Mouse (Mus musculus) cerebellum, adult (tissue): Measurements from ENCODE around the gene Specc1l.
"Not testable (repeated sequence)": the region's sequence is repeated elsewhere in the genome, so short reads cannot be mapped to it uniquely, and the experiment has no call there.

ENCODE experiments used
- ATAC-seq: cut with Nextera tagmentation; 2 replicates; pipeline ENCODE4 v1.9.2; 2017; ENCODE audit warnings: mild to moderate bottlenecking, moderate library complexity, mixed read lengths; ENCODE audit not compliant: insufficient number of reproducible peaks, low FRiP score, low TSS enrichment

Specc1l gene

DNA sequence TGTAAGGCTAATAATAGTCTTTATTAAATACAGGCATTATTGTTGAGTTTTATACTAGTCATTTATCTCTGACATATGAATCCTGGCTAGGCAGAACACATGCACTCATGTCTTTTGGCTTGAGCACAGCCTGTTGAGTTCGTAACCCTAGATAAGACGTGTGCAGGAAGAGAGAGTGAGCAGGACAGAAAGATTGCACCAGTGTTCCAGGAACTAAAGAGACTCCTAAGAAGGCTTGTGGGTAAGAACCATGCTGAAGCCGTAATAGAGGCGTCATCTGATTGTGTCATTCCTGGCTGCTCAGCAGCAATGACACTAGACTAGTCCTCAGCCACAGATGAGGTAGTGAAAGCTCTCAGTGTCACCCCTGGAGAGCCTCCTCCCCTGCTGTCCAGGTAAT lies 61.1 kb downstream of the Specc1l start:
- no peak for ATAC-seq

DNA sequence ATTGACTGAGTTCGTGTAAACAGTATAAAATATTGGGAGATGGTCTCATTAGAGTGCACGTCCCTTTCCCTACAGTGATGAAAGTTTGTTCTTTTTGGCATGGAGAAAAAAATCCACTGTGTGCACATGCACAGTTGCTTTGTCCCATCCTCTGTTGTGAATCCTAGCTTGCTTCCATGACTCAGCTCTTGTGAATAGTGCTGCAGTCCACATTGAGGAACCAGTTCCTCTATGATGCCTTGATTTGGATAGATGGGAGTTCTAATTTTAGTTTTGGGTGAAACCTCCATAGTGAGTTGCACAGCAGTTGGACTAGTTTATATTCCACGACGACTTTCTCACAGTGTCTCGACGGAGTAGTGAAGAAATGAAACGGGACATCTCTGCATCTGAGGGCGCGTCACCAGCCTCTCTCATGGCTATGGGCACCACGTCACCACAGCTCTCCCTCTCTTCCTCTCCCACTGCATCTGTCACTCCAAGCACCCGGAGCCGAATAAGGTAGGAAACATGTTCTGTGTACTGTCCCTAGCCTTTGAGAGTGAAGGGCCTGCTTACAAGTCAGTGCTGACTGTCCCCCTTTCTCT lies 64.6 kb downstream of the Specc1l start:
- ATAC-seq, result no peak

GRCm38 (mm10) chr10:75277501-75277900 lies 65.6 kb downstream of the Specc1l start:
- no peak for ATAC-seq

DNA sequence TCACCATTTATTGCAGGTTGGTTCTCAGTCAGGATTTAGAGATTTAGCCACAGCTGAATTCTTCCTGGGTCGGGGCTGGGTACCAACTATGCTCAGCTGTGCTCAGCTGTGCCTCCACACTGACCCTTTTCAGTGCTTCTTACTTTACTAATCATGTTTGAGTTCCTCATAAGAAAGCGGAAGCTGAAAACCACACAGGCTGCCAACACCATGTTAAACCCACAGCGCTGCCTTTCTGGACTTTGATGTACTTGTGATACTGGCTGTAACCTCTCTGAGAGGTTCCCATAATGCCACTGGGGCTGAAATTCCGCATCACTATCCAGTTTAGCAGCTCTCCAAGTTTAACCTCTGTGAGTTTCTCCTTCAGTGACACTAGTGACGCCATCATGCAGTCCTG lies 70.8 kb downstream of the Specc1l start:
- ATAC-seq, result no peak

DNA sequence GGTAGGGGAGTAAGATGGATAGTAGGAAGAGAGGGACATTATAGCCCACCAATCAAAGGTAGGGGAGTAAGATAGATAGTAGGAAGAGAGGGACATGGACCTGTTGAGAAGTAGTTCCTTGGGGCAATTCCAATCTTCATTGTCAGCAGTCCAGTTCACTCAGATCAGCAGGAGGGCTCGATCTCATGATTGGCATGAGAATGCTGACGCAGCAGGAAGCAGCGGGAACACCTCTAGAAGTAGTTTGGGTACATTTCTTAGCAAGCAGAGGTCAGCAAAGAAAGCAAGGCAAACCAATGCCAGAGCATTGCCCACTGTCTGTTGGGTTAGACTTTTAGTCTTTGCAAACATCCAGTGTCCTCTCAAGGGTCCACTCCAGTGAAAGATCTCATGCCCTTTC lies 71.9 kb downstream of the Specc1l start:
- no peak for ATAC-seq

GRCm38 (mm10) chr10:75288579-75288978 lies 76.7 kb downstream of the Specc1l start:
- no peak for ATAC-seq

- no peak for ATAC-seq
Measured at GRCm38 (mm10) chr10:75289392-75289791, 77.5 kb downstream of the Specc1l start.

DNA sequence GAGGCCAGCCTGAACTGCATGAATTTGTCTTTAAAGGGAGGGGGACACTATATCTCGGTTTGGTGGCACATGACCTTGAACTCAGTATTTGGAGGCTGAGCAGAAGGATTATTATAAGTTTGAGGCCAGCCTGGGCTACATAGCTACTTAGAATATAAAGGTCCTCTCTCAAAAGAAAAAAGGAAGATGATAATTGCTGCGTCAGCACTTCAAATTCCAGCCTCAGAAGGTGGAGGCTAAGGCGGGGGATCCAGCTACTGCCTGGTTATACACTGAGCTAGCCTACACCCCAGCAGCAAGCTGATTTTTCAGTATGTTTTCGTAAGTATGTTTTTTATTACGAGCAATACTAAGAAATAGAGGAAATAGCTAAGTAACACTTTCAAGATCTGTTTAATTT lies 78.8 kb downstream of the Specc1l start:
- ATAC-seq, result no peak

DNA sequence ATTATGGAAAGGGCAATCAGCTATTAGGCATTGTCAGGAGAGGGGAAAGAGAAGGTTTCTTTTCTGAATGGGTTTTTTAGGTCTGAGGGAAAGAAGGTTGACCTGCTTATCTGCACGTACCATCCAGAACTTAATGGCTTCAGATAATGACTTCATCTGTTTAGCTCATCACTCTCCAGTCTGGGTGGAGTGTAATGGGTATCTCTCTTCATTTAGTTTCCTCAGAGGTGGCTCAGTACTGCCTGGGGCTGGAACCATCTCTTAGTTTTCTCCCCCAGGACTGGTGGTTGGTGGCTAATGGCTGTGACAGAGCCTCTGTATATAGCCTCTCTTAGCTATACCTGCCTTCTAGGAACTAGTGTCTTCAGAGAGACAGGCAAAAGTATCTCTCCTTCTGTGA lies 79.5 kb downstream of the Specc1l start:
- ATAC-seq, result no peak

GRCm38 (mm10) chr10:75292206-75292605 lies 80.3 kb downstream of the Specc1l start:
- not testable (repeated sequence) for ATAC-seq

DNA sequence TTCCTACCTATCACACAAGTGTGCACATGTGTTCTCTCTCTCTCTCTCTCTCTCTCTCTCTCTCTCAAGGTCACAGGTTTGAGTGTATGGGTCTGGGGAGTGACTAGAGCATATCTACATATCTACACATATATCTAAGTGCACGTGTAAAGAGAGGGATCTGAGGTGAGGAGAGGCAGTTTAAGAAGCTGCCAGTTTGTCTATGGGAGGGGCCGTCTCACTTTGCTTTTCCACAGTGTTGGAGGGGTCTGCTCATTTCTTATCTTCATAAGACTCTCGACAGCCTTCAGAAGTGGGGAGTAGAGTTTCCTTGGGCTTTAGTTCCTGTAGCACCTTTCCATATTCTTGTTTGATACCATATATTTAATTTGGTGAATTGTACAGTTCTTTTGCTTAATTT lies 81.4 kb downstream of the Specc1l start:
- ATAC-seq, result no peak

DNA sequence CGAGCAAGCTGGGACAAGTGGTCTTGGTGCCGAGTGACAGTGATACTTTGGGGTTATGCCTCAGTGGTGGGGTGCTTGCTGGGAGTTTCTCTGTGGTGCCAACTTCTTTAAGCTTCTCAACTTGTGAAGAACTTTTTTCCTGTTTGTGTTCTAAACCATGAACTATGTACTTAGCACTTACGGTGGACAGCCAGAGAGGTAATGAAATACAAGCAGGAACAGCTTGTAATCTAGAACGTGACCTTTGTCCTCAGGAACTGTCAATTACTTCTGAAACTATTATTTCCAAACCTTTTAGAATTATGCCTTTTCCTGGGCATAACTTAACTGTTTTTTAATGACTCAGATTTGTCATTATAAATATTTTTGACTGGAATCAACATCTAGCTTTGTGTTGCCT lies 82.5 kb downstream of the Specc1l start:
- ATAC-seq, result no peak

- ATAC-seq, result no peak
Measured at GRCm38 (mm10) chr10:75294926-75295325, 83.1 kb downstream of the Specc1l start.

DNA sequence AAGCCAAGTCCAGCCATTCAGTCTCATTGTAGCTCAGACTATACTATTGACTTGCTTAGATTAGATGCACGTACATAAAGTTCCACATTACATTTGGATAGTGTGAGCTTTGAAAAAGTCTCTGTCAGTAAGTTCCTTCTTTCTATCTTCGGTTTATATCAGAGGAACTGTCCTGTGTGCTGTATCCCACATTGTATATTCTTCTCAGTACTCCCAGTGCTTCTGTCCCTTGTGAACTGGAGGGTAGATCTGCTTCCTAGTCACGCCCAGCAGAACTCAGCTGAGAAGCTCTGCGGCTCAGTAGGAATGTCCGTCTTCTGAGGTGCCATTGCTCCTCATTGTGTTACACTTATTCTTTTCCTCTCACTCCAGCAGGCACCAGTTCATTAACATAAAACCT lies 86.7 kb downstream of the Specc1l start:
- no peak for ATAC-seq

DNA sequence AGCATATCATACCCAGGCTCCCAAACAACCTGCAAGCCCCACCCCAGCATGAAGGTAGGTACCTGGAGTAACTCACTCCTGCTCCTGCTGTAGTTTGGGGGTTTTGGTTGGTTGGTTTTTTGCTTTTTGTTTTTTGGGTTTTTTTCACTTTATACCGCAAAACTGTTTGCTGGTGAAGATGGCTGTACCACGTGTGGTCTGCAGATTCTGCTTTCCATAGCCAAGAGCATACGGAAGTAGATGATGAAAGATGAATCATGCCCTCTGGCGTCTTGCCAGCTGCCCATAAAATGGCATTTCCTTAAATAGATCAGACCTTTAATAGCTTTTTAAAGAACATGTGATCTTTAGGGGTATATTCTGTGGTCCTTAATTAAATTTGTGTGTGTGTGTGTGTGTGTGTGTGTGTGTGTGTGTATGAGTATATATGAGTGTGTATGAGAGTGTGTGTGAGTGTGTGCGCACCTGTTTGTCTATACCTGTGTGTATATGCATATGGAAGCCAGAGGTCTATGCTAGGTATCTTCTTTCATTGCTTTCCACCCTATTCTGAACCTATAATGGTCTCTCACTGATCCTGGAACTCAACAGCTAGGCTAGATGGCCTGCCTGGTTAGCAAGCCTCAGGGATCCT lies 88.0 kb downstream of the Specc1l start:
- ATAC-seq, result no peak

GRCm38 (mm10) chr10:75301195-75301806 lies 89.4 kb downstream of the Specc1l start:
- no peak for ATAC-seq

- no peak for ATAC-seq
Measured at GRCm38 (mm10) chr10:75301937-75302336, 90.1 kb downstream of the Specc1l start.

DNA sequence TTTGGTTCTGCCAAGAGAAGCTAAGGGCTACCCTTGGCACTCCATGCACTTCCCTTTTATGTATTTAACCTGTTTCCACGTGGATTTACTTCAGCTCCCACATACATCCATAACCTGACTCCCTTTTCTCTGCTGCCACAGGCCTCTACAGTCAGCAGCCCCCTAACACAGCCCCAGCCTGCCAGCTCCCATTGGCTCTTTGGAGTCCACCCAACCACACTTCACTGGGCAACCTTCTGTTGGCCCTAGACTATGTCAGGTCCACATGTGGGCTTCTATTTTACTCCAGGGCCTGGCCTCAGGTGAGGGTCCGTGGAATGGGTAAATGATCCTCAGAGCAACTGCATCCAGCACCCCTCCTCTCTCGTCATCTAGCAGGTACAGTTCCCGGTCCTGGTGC lies 90.7 kb downstream of the Specc1l start:
- no peak for ATAC-seq

GRCm38 (mm10) chr10:75303324-75304048 lies 91.6 kb downstream of the Specc1l start:
- no peak for ATAC-seq

- ATAC-seq, result 0 out of 2 replicates have a peak, but pooled peaks have one; percentile 51
Measured at GRCm38 (mm10) chr10:75304049-75304405, 92.2 kb downstream of the Specc1l start.

DNA sequence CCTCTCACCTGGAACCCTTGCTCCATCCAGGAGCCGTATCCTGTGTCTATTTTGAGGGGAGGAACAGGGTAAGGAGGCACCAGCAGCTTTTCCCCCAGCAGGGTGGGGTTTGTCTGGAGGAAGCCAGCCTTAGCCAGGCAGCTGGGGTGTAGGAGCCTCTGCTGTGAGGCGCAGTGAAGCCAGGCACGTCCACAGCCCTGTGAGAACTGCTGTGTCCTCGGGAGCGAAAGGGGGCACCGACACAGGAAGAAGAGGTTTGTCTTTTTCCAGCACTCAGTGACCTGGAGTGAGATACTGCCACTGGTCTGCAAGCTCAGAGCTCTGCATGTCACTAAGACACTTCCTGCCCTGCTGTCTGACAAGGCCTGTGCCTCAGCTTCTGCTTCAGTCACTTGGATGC lies 92.5 kb downstream of the Specc1l start:
- ATAC-seq, result peak; percentile 50; the same call in 1 of the 2 replicates
